Mouse (Mus musculus) heart, embryonic 14.5 days (tissue): Measurements from ENCODE around the gene Zfp322a. TPM values are rescaled to one million over a fixed set of nuclear protein-coding genes. Genes with fewer than 3 reads are reported as not detected.
A peak's percentile ranks its signal among the peaks of the same experiment; 100 is the strongest.
"Not testable (repeated sequence)": the region's sequence is repeated elsewhere in the genome, so short reads cannot be mapped to it uniquely, and the experiment has no call there.

Source experiments
- ATAC-seq: fragments of 200-750 bp; cut with Nextera tagmentation; 2 replicates; pipeline ENCODE4 v1.8.0; 2017; ENCODE audit warnings: low read depth, moderate TSS enrichment; ENCODE audit not compliant: insufficient number of reproducible peaks, insufficient read depth, low FRiP score
- H3K27ac ChIP-seq, 2 experiments: fragments of 200-500 bp in 1 of 2; fragments of 300-500 bp in 1 of 2; sonication (generic) in 1 of 2; replicated peaks in 1 of 2; 2 replicates each; pipeline ENCODE4 v1.5.1; 2012 to 2014; ENCODE audit warnings: low read depth in 2 of 2, low read length in 2 of 2, control low read depth in 1 of 2, mild to moderate bottlenecking in 1 of 2, mixed read lengths in 1 of 2; ENCODE audit not compliant: control insufficient read depth in 1 of 2, insufficient read depth in 1 of 2
- H3K27me3 ChIP-seq: fragments of 300-500 bp; sonication (generic); 2 replicates; pipeline ENCODE4 v1.6.1; 2014; ENCODE audit warnings: mild to moderate bottlenecking, low read length, control low read depth; ENCODE audit not compliant: control insufficient read depth, insufficient read depth
- H3K36me3 ChIP-seq: fragments of 300-500 bp; sonication (generic); 2 replicates; pipeline ENCODE4 v1.6.1; 2014; ENCODE audit warnings: mild to moderate bottlenecking, control low read depth, low read length, mixed read lengths; ENCODE audit not compliant: control insufficient read depth, insufficient read depth
- H3K4me1 ChIP-seq, 2 experiments: fragments of 200-500 bp in 1 of 2; fragments of 300-500 bp in 1 of 2; sonication (generic) in 1 of 2; 2 replicates each; pipeline ENCODE4 v1.6.1; 2012 to 2014; ENCODE audit warnings: low read length in 2 of 2, control low read depth in 1 of 2, mixed read lengths in 1 of 2; ENCODE audit not compliant: control insufficient read depth in 2 of 2, insufficient read depth in 2 of 2
- H3K4me2 ChIP-seq: fragments of 300-500 bp; sonication (generic); 2 replicates; pipeline ENCODE4 v1.6.1; 2014; ENCODE audit warnings: mild to moderate bottlenecking, low read length
- H3K4me3 ChIP-seq, 2 experiments: fragments of 200-500 bp in 1 of 2; fragments of 300-500 bp in 1 of 2; sonication (generic) in 1 of 2; 2 replicates each; pipeline ENCODE4 v1.5.1; 2012 to 2014; ENCODE audit warnings: low read length in 2 of 2, mild to moderate bottlenecking in 2 of 2, control low read depth in 1 of 2, low read depth in 1 of 2, moderate library complexity in 1 of 2; ENCODE audit not compliant: control insufficient read depth in 1 of 2, insufficient read depth in 1 of 2
- H3K9ac ChIP-seq: fragments of 300-500 bp; sonication (generic); 2 replicates; pipeline ENCODE4 v1.6.1; 2014; ENCODE audit warnings: mild to moderate bottlenecking, low read length
- H3K9me3 ChIP-seq: fragments of 300-500 bp; sonication (generic); 2 replicates; pipeline ENCODE4 v1.6.1; 2016; ENCODE audit warnings: low read length, control low read depth; ENCODE audit not compliant: control insufficient read depth
- WGBS: fragments of 180-500 bp; shearing (Covaris S2); extraction: QIAGEN DNeasy Blood & Tissue Kit; methylation state at CpG from one replicate; pipeline ENCODE4 v1.1.7; 2014; 5-methylcytosine and 5-hydroxymethylcytosine counted together
- polyA plus RNA-seq: library from polyadenylated mRNA; unstranded; fragments of >200 nt; fragmentation: Nextera tagmentation; extraction: Ambion mirVana; gene quantifications from 2 replicates; pipeline ENCODE4 v1.2.1, GENCODE M21; 2014

Zfp322a gene
- polyA plus RNA-seq, 1 experiment from 2014 or later: 41.0 TPM

DNA sequence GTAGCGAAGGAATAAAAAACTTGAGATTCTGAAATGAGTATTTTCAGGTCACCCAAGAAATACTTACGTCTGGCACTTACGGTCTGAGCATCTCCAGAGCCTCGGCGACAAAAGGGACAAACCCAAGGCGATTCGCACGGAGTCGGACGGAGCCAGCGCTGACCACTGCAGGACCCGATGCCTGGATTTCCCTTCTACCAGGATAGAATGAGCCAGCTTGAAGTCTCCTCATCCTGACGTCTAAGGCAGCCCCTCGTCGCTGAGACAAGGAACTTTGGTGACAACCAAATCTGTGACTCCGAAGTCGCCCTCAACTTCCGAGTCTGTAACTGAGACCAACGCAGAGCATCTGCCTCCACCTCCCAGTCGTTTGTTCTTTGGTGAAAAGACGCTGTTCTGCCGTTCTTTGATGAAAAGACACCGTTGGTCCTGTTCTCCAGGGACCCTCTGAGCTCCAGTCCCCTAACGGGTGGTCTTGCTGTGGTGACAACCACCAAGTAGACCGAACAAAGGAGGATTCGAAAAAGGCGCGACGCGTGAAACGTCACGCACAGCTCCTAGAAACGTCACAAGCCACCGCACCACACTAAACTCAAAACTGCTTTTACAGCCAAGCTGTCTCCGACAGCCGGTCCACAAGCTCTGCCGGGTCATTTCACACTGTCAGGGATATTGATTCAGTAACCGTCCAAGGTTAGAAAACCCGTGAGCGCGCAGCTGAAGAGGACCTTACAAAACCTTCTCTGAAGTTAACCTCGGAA lies 55.9 kb downstream of the Zfp322a start:
- WGBS: 1% methylated on average over 42 of the region's 42 CpGs
- H3K36me3 ChIP-seq: no peaks in the 10 kb centered on the region
- H3K27ac ChIP-seq: no peak overlapping the region
- H3K4me2 ChIP-seq: peak overlapping the region; percentile 89
- peak overlapping the region; percentile 35 to 41 for H3K4me3 ChIP-seq
- no peaks in the 10 kb centered on the region for H3K9me3 ChIP-seq
- peaks cover 5 to 9% of the 10 kb centered on the region in 2 experiments; a peak in 2 of 4 replicates for H3K4me1 ChIP-seq
- H3K9ac ChIP-seq: peak overlapping the region; percentile 45
- ATAC-seq: no peak
- peaks cover 67% of the 10 kb centered on the region for H3K27me3 ChIP-seq

GRCm38 (mm10) chr13:23310036-23310435 lies 59.0 kb downstream of the Zfp322a start:
- Histone ChIP-seq H3K9me3 (no peaks in the 10 kb centered on the region), H3K4me3 (peak overlapping the region in 1 of 2 experiments; percentile 41; a peak in 3 of 4 replicates), H3K36me3 (no peaks in the 10 kb centered on the region), H3K4me1 (peaks cover 5 to 9% of the 10 kb centered on the region in 2 experiments; a peak in 3 of 4 replicates), H3K27ac (no peak overlapping the region), H3K27me3 (peaks cover 72% of the 10 kb centered on the region), H3K4me2 (peak overlapping the region; percentile 75), H3K9ac (no peak overlapping the region)
- ATAC-seq: no peak
- 4% methylated on average over 11 of the region's 11 CpGs for WGBS

DNA sequence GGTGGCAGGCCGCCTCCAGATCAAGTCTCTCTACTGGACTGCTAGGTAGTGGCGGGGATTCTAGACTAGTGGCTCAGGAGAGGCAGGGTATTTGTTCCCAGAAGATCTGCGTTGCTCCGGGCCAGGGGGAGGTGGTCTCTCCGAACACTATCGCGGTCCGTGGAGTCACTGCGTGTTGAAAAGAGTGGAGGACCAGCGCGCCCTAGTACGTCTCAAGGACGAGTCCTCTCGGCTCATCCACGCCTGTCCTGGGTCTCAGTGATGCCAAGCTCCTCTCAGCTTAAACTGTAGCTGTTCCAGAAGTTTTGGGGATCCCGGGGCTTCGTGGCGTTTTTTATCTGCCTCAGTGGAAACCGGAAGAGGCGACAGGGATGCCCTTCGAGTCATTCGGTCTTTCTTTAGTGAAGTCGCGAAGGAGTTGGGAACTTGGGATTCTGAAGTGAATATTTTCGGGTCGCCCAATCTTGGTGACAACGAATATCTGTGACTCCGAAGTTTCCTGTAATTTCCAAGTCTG lies 59.5 kb downstream of the Zfp322a start:
- peaks cover 71% of the 10 kb centered on the region for H3K27me3 ChIP-seq

DNA sequence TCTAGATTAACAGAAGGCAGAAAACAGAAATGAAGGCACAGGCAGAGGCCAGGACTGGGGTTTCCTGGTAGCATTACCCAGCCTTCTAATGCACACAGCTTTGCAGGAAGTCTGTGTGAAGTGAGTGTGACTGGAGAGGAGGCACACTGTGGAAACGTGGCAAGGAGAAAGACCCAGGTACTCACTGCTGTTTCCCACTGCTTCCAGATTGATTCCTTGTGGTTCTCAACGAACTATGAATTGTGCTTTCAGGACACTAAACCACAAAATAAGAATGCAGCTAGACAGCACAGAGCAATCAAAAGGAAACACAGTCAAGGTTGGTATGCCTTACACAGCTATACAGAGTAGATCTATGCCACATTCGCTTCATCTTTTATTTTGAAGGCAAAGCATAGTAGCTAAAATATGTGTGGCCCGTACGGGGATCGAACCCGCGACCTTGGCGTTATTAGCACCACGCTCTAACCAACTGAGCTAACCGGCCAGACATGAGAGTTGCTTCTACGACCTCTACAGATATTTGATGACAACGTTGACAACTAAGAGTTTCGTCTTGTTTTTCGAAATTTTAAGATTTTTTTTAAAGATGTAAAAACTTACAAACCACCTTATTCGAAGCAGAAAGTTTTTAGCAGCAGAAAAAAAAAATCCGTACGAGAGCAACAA lies 60.2 kb downstream of the Zfp322a start:
- not testable (repeated sequence) for H3K27ac ChIP-seq, H3K4me1 ChIP-seq, H3K9me3 ChIP-seq, ATAC-seq, H3K9ac ChIP-seq, H3K36me3 ChIP-seq
- Histone ChIP-seq H3K4me3 (peak overlapping the region; percentile 41 to 42), H3K4me2 (peak overlapping the region; percentile 75), H3K27me3 (peaks cover 63% of the 10 kb centered on the region)
- WGBS: 3% methylated on average over 18 of the region's 18 CpGs

More for the DNA sequence above, 59.5 kb downstream of the Zfp322a start:
- H3K4me3 ChIP-seq: peak overlapping the region; percentile 41 to 42
- under 1% methylated on average over 28 of the region's 28 CpGs for WGBS
- peak overlapping the region; percentile 75 for H3K4me2 ChIP-seq
- H3K9me3 ChIP-seq: no peaks in the 10 kb centered on the region
- no peak overlapping the region for H3K27ac ChIP-seq
- no peak overlapping the region; the same call in 1 of the 2 replicates for H3K9ac ChIP-seq
- no peak for ATAC-seq
- peaks cover 5 to 9% of the 10 kb centered on the region in 2 experiments; a peak in 3 of 4 replicates for H3K4me1 ChIP-seq
- no peaks in the 10 kb centered on the region for H3K36me3 ChIP-seq

- Histone ChIP-seq H3K36me3 (no peaks in the 10 kb centered on the region), H3K9ac (no peak overlapping the region), H3K4me2 (peak overlapping the region; percentile 59), H3K27me3 (peaks cover 48% of the 10 kb centered on the region), H3K9me3 (no peaks in the 10 kb centered on the region), H3K27ac (no peak overlapping the region), H3K4me1 (peaks cover 0 to 5% of the 10 kb centered on the region in 2 experiments; a peak in 3 of 4 replicates), H3K4me3 (peak overlapping the region; percentile 26 to 37)
- WGBS: 3% methylated on average over 24 of the region's 24 CpGs
- no peak for ATAC-seq
Measured at GRCm38 (mm10) chr13:23307069-23307814, 61.8 kb downstream of the Zfp322a start.

- Histone ChIP-seq H3K4me1 (peaks cover 0 to 5% of the 10 kb centered on the region in 2 experiments; a peak in 3 of 4 replicates), H3K4me3 (peak overlapping the region; percentile 26 to 37), H3K9ac (no peak overlapping the region), H3K36me3 (no peaks in the 10 kb centered on the region), H3K9me3 (no peaks in the 10 kb centered on the region), H3K27ac (no peak overlapping the region), H3K4me2 (peak overlapping the region; percentile 59), H3K27me3 (peaks cover 43% of the 10 kb centered on the region)
- WGBS: 15% methylated on average over 10 of the region's 10 CpGs
- ATAC-seq: no peak
Measured at GRCm38 (mm10) chr13:23306707-23307068, 62.3 kb downstream of the Zfp322a start.
